Mouse (Mus musculus) neural tube, embryonic 13.5 days (tissue): ENCODE measurements around the gene Cux2. TPM values are rescaled to one million over a fixed set of nuclear protein-coding genes. Genes with fewer than 3 reads are reported as not detected.
"Not testable (repeated sequence)": the region's sequence is repeated elsewhere in the genome, so short reads cannot be mapped to it uniquely, and the experiment has no call there.

ENCODE experiments used
- ATAC-seq: fragments of 200-750 bp; cut with Nextera tagmentation; 2 replicates; pipeline ENCODE4 v1.8.0; 2017; ENCODE audit warnings: low read depth, mild to moderate bottlenecking, moderate TSS enrichment, moderate library complexity
- H3K27ac ChIP-seq: fragments of 300-500 bp; sonication (generic); replicated peaks from 2 replicates; pipeline ENCODE4 v1.5.1; 2015; ENCODE audit warnings: moderate library complexity, mild to moderate bottlenecking, inconsistent platforms
- H3K27me3 ChIP-seq: fragments of 300-500 bp; sonication (generic); 2 replicates; pipeline ENCODE4 v1.6.1; 2015; ENCODE audit warnings: mild to moderate bottlenecking, inconsistent platforms
- H3K36me3 ChIP-seq: fragments of 300-500 bp; sonication (generic); 2 replicates; pipeline ENCODE4 v1.6.1; 2015; ENCODE audit warnings: mild to moderate bottlenecking, inconsistent platforms
- H3K4me1 ChIP-seq: fragments of 300-500 bp; sonication (generic); replicated peaks from 2 replicates; pipeline ENCODE4 v1.6.1; 2015; ENCODE audit warnings: inconsistent platforms
- H3K4me2 ChIP-seq: fragments of 300-500 bp; sonication (generic); 2 replicates; pipeline ENCODE4 v1.6.1; 2015; ENCODE audit warnings: inconsistent platforms, mild to moderate bottlenecking, moderate library complexity
- H3K4me3 ChIP-seq: fragments of 300-500 bp; sonication (generic); 2 replicates; pipeline ENCODE4 v1.5.1; 2015; ENCODE audit warnings: mild to moderate bottlenecking, inconsistent platforms
- H3K9ac ChIP-seq: fragments of 300-500 bp; sonication (generic); 2 replicates; pipeline ENCODE4 v1.6.1; 2015; ENCODE audit warnings: moderate library complexity, mild to moderate bottlenecking, inconsistent platforms
- H3K9me3 ChIP-seq: fragments of 300-500 bp; sonication (generic); 2 replicates; pipeline ENCODE4 v1.6.1; 2016; ENCODE audit warnings: inconsistent platforms
- WGBS: fragments of 180-500 bp; shearing (Covaris S2); methylation state at CpG from one replicate; pipeline ENCODE4 v1.1.7; 2015; 5-methylcytosine and 5-hydroxymethylcytosine counted together
- polyA plus RNA-seq: library from polyadenylated mRNA; unstranded; fragments of >200 nt; fragmentation: Nextera tagmentation; extraction: Ambion mirVana; gene quantifications from 2 replicates; pipeline ENCODE4 v1.2.1, GENCODE M21; 2015

The Cux2 gene
- polyA plus RNA-seq, 1 experiment from 2014 or later = 28.5 TPM

- Histone ChIP-seq H3K4me1 (peaks cover 35% of the 10 kb centered on the region), H3K9me3 (no peaks in the 10 kb centered on the region), H3K9ac (no peak overlapping the region), H3K4me2 (no peak overlapping the region), H3K4me3 (no peak overlapping the region), H3K27ac (peak overlapping the region; percentile 18; the same call in 1 of the 2 replicates), H3K36me3 (peaks cover 44% of the 10 kb centered on the region), H3K27me3 (no peaks in the 10 kb centered on the region)
- no peak for ATAC-seq
- 77% methylated on average over 9 of the region's 9 CpGs for WGBS
Measured at GRCm38 (mm10) chr5:121853368-121854051, 196.4 kb downstream of the Cux2 start.

GRCm38 (mm10) chr5:121849478-121850349 lies 200.2 kb downstream of the Cux2 start:
- H3K9me3 ChIP-seq = no peaks in the 10 kb centered on the region
- peak overlapping the region; percentile 15; the same call in 1 of the 2 replicates for H3K27ac ChIP-seq
- H3K9ac ChIP-seq = peak overlapping the region; percentile 87
- H3K4me2 ChIP-seq = peak overlapping the region; percentile 72
- no peak for ATAC-seq
- H3K4me3 ChIP-seq = peak overlapping the region; percentile 85
- H3K4me1 ChIP-seq = peaks cover 43% of the 10 kb centered on the region
- peaks cover 31% of the 10 kb centered on the region for H3K36me3 ChIP-seq
- WGBS = 38% methylated on average over 20 of the region's 20 CpGs
- peaks cover 9% of the 10 kb centered on the region; the same call in 1 of the 2 replicates for H3K27me3 ChIP-seq

GRCm38 (mm10) chr5:121848743-121849142 lies 201.2 kb downstream of the Cux2 start, which contains the start of gene Pheta1:
Gene Pheta1, plus strand, starts transcription at chr5:121848984.
- under 1% methylated on average over 35 of the region's 42 CpGs for WGBS
- H3K27ac ChIP-seq = peak within 1 kb of the TSS; percentile 67
- H3K4me1 ChIP-seq = peaks cover 37% of the 10 kb centered on the region
- peak within 1 kb of the TSS; percentile 85 for H3K4me3 ChIP-seq
- H3K9me3 ChIP-seq = no peaks in the 10 kb centered on the region
- H3K36me3 ChIP-seq = peaks cover 25% of the 10 kb centered on the region
- peak; percentile 89 for ATAC-seq
- peak within 1 kb of the TSS; percentile 72 for H3K4me2 ChIP-seq
- H3K27me3 ChIP-seq = peaks cover 18% of the 10 kb centered on the region
- peak within 1 kb of the TSS; percentile 87 for H3K9ac ChIP-seq

GRCm38 (mm10) chr5:121848035-121848519 lies 201.8 kb downstream of the Cux2 start:
- under 1% methylated on average over 17 of the region's 17 CpGs for WGBS
- peak; percentile 19; the same call in 1 of the 2 replicates for ATAC-seq
- H3K9ac ChIP-seq = peak overlapping the region; percentile 87
- peaks cover 18% of the 10 kb centered on the region for H3K36me3 ChIP-seq
- H3K27ac ChIP-seq = peak overlapping the region; percentile 57
- H3K4me3 ChIP-seq = peak overlapping the region; percentile 85
- peaks cover 36% of the 10 kb centered on the region for H3K4me1 ChIP-seq
- H3K9me3 ChIP-seq = no peaks in the 10 kb centered on the region
- peak overlapping the region; percentile 72 for H3K4me2 ChIP-seq
- H3K27me3 ChIP-seq = peaks cover 25% of the 10 kb centered on the region

GRCm38 (mm10) chr5:121847269-121847668 lies 202.6 kb downstream of the Cux2 start:
- not testable (repeated sequence) for H3K4me2 ChIP-seq, H3K9me3 ChIP-seq, H3K9ac ChIP-seq, H3K27ac ChIP-seq, H3K4me3 ChIP-seq, ATAC-seq
- Histone ChIP-seq H3K27me3 (peaks cover 29% of the 10 kb centered on the region), H3K4me1 (peaks cover 42% of the 10 kb centered on the region), H3K36me3 (peaks cover 10% of the 10 kb centered on the region)
- 85% methylated on average over 3 of the region's 3 CpGs for WGBS

DNA sequence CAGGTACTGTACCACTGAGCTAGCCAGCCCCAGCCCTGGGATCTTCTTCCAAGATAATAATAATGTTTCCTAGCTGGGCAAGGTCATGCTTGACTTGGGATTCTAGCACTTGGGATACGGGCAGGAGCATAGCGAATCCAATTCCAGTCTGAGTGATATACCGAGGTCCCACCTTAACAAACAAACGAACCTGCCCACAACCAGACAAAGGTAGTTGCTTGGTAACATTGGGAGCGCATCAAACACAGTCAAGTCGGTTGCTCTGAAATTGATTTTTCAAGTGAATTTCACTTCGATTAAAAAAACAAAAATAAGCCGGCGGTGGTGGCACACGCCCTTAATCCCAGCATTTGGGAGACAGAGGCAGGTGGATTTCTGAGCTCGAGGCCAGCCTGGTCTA lies 203.6 kb downstream of the Cux2 start:
- peaks cover 40% of the 10 kb centered on the region for H3K4me1 ChIP-seq
- no peak overlapping the region for H3K4me2 ChIP-seq
- ATAC-seq = no peak
- H3K9ac ChIP-seq = no peak overlapping the region
- no peak overlapping the region for H3K27ac ChIP-seq
- WGBS = 81% methylated on average over 11 of the region's 11 CpGs
- no peaks in the 10 kb centered on the region for H3K9me3 ChIP-seq
- peaks cover 39% of the 10 kb centered on the region for H3K27me3 ChIP-seq
- no peak overlapping the region for H3K4me3 ChIP-seq
- H3K36me3 ChIP-seq = 0 out of 2 replicates have a peak, but pooled peaks cover under 1% of the 10 kb centered on the region

- H3K4me2 ChIP-seq = no peak overlapping the region
- no peaks in the 10 kb centered on the region for H3K9me3 ChIP-seq
- no peak overlapping the region for H3K4me3 ChIP-seq
- peaks cover 31% of the 10 kb centered on the region for H3K4me1 ChIP-seq
- H3K9ac ChIP-seq = no peak overlapping the region
- ATAC-seq = no peak
- H3K27me3 ChIP-seq = peaks cover 45% of the 10 kb centered on the region
- no peak overlapping the region for H3K27ac ChIP-seq
- 27% methylated on average over 4 of the region's 4 CpGs for WGBS
- H3K36me3 ChIP-seq = no peaks in the 10 kb centered on the region
Measured at GRCm38 (mm10) chr5:121845361-121845760, 204.5 kb downstream of the Cux2 start.

DNA sequence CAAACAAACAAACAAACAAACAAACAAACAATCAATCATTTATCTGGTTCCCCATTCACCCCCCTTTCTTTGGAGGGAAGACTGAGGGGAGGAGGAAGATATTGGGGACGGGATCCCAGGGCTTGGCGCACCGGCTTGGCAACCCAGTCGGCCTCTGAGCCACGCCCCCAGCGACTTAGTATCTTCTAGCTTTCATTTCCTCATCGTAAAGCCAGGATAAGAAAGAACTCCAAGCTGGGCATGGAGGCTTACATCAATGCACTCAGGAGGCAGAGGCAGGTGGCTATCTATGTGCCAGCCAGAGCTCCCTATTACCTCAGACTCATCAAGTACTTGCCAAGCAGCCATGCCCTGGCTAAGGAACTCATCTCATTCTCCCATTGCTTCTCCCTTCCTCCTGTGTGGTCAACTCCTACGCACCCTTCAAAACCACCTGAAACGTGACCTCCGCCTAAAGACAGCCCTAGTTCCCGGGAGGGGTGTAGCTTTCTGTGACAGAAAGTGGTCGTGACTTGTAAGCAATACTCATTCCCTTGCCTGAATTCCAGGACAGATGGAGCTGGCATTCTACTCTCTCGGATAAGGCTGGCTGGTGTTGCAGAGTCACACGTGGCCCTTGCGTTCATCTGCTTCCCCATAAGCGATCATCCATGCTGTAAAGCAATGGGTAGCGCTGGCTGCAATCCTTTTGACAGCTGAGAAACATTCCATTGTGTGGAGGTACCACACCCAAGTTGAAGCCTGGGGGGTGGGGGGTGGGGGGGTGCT lies 206.6 kb downstream of the Cux2 start:
- peak overlapping the region; percentile 39 for H3K4me3 ChIP-seq
- ATAC-seq = no peak

GRCm38 (mm10) chr5:121842665-121843118 lies 207.2 kb downstream of the Cux2 start:
- peaks cover 28% of the 10 kb centered on the region for H3K4me1 ChIP-seq
- peak overlapping the region; percentile 55 for H3K9ac ChIP-seq
- under 1% methylated on average over 33 of the region's 33 CpGs for WGBS
- H3K4me3 ChIP-seq = peak overlapping the region; percentile 39
- H3K36me3 ChIP-seq = no peaks in the 10 kb centered on the region
- ATAC-seq = peak; percentile 54
- H3K4me2 ChIP-seq = peak overlapping the region; percentile 60
- peaks cover 69% of the 10 kb centered on the region for H3K27me3 ChIP-seq
- H3K27ac ChIP-seq = no peak overlapping the region
- no peaks in the 10 kb centered on the region for H3K9me3 ChIP-seq

More for the DNA sequence above, 206.6 kb downstream of the Cux2 start:
- Histone ChIP-seq H3K4me1 (peaks cover 28% of the 10 kb centered on the region), H3K9me3 (no peaks in the 10 kb centered on the region), H3K4me2 (peak overlapping the region; percentile 60), H3K36me3 (no peaks in the 10 kb centered on the region), H3K9ac (no peak overlapping the region), H3K27me3 (peaks cover 63% of the 10 kb centered on the region), H3K27ac (no peak overlapping the region)
- WGBS = 16% methylated on average over 17 of the region's 17 CpGs

DNA sequence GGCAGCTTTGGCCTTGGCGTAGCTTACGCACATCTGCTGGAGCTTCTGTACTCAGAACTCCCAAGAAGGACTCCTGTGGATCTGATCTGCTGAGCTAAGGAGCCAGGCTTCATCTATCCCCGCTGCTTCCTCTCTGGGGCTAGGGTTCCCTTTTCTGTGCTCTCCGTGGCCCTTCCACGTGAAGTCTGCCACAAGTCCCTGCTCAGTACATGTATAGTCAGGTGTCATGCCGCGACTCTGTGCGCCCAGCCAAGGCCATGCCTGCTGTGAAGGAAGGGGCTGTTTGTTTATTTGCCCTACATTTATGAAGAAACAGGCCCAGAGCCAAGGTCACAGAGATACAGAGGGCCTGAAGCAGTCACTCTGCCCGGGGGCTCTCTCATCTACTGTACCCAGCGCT lies 207.9 kb downstream of the Cux2 start:
- peaks cover 77% of the 10 kb centered on the region for H3K27me3 ChIP-seq
- ATAC-seq = no peak
- no peak overlapping the region for H3K27ac ChIP-seq
- peaks cover 35% of the 10 kb centered on the region for H3K4me1 ChIP-seq
- H3K36me3 ChIP-seq = no peaks in the 10 kb centered on the region
- no peak overlapping the region for H3K9ac ChIP-seq
- H3K9me3 ChIP-seq = no peaks in the 10 kb centered on the region
- H3K4me3 ChIP-seq = no peak overlapping the region
- H3K4me2 ChIP-seq = no peak overlapping the region
- WGBS = 44% methylated on average over 10 of the region's 10 CpGs

GRCm38 (mm10) chr5:121841516-121841915 lies 208.4 kb downstream of the Cux2 start:
- H3K27me3 ChIP-seq = peaks cover 79% of the 10 kb centered on the region

More at GRCm38 (mm10) chr5:121841516-121841915, 208.4 kb downstream of the Cux2 start:
- no peaks in the 10 kb centered on the region for H3K9me3 ChIP-seq
- H3K9ac ChIP-seq = no peak overlapping the region
- H3K36me3 ChIP-seq = no peaks in the 10 kb centered on the region
- no peak overlapping the region for H3K4me2 ChIP-seq
- 90% methylated on average over 9 of the region's 9 CpGs for WGBS
- no peak overlapping the region for H3K4me3 ChIP-seq
- ATAC-seq = no peak
- no peak overlapping the region for H3K27ac ChIP-seq
- peaks cover 36% of the 10 kb centered on the region for H3K4me1 ChIP-seq
